Mouse (Mus musculus) left cerebral cortex, postnatal 36 days (tissue): ENCODE measurements around the gene Hdac4. TPM values are rescaled to one million over a fixed set of nuclear protein-coding genes. Genes with fewer than 3 reads are reported as not detected.

Experiments
- DNase-seq, 2 experiments: peaks; one replicate each; pipeline ENCODE4 v3.0.0; 2021 to 2022; ENCODE audit warnings: low spot score in 2 of 2, mixed read lengths in 1 of 2
- intact Hi-C: fragments of 180-260 bp; cut with DNase I; formaldehyde crosslinking; loops from one replicate; pipeline ENCODE4 v1.15.1; 2025
- total RNA-seq, 2 experiments: library from RNA; stranded (reverse); gene quantifications; 2 replicates each; pipeline ENCODE4 v1.2.3; 2021

The Hdac4 gene
- total RNA-seq, 2 experiments from 2014 or later, result 105 to 125 TPM

DNA sequence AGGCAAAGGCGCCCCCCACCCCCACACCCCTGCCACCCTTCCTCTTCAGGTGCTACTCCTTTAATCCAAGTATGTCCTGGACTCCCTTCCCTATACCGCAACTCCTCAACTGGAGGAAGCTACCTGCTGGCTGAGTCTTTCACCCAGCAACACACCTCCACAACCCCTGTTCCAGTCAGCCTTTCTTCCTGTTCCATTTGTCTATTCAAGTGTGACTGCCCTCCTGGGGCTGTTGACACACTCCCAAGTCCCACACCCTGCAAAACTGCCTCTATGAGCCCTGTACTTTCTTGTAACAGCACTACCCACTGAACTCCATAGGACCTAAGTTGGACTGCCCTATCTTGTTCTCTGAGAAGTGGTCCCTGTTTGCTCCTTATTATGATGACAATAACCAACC, 195.3 kb downstream of the Hdac4 start:
- intact Hi-C loops, result no loop called here
- no peak for DNase-seq

DNA sequence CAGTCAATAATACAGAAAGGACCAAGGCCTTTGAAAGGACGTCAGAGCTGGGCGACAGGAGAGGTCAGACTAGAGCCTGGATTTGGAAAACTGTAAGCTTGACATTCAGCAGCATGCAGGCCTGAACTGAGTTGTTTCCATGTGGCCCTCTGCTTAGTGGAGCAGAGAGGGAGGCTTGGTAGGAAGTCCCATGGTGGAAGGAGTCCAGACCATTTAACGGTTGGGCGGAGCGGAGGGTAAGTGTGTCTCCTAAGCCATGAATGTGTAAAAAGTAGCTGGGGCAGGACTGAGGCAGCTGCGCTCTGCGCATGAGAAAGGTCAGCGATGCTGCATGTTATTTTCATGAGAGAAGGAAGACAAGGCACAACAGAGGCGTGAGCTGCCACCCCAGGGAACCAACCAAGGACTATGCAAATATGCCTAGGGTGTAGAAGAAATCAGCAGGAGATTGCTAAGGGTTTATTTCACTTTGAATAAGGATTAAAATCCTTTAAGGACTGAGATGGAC, 201.8 kb downstream of the Hdac4 start:
- DNase-seq, result no peak
- intact Hi-C loops, result no loop called here

DNA sequence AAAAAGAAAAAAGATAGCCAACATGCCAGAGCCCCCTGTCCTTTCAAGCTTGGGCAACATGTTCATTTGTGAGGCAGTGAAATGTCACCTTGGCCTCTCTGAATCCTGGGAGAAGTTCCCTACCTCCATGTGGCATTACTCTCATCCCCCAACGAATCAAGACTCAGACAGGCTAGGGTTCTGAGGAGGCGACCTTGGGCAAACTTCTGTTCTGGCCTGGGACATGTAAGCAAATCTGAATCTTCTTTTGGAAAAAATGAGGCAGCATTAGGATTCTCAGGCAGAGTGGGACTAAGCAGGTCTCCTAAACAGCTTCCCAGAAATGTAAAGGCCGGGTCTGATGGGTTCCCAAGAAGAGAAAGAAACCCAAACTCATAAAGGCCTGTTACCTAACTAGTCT, 202.8 kb downstream of the Hdac4 start:
- DNase-seq, result no peak
- intact Hi-C loops, result no loop called here

- DNase-seq, result no peak
- intact Hi-C loops, result no loop called here
Measured at GRCm38 (mm10) chr1:91991597-91991996, 203.9 kb downstream of the Hdac4 start.

DNA sequence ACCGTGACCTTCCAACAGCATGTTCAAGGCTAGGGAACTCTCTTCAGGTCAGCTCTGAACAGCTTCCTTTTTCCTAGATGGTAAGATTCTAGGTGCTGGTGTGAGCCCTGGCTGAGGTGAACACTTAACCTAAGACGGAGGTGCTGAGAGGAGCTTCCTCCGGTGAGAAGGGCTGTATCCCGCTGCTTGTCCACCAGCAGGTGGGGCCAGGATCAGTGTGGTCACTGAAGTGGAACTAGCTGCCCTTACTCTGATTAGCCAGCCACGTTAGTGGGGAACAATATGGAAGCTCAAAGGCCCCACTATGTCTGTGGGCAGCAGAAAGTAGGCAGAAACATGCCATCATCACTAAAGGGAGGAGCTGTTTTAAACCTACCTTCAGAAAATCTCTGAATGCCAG, 204.6 kb downstream of the Hdac4 start:
- intact Hi-C loops, result no loop called here
- no peak for DNase-seq

DNA sequence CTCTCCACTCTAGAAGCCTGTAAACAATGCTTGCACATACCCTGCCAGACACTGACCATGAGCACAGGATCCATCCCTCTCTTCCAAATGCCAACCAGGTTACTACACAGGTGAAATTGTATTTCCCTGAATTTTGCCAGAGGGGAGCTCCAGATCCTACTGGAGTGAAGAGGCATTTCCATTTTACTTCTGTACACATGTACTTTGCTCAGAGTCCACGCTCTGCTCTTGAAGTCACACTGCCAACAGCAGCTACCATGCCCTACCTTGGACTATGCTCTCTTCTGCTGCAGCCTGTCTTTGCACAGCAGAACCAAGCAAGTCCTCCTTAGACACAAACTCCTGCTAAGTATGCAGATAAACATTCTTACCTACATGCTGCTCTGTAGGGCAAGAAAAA, 206.6 kb downstream of the Hdac4 start:
- intact Hi-C loops, result no loop called here

GRCm38 (mm10) chr1:91987431-91987830, 208.1 kb downstream of the Hdac4 start:
- DNase-seq, result peak; percentile 47
- intact Hi-C loops, result no loop called here

More for the DNA sequence above, 206.6 kb downstream of the Hdac4 start:
- no peak for DNase-seq

DNA sequence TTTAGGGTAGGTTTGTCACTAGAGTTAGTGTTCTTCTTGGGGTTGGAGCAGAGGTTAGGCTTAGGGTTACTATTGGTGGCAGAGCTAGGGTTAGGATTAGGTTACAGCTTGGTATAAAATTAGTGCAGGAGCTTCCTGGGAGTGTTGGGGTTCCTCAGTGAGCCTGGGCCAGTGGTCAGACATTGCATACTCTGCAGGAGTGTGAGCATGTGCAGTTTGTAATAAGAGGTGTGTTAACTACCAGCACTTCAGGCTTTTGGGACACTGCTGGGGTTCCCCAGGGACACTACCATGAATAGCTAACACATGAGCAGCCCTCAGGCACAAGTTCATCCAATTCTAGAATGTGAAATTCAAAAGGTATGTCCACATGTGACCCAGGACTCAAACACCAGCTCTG, 209.7 kb downstream of the Hdac4 start:
- intact Hi-C loops, result no loop called here
- no peak for DNase-seq

GRCm38 (mm10) chr1:91984507-91984906, 211.0 kb downstream of the Hdac4 start:
- intact Hi-C loops, result loop anchor here (5.0 kb wide), 1 partner anchor 468 kb away; no protein-coding TSS in a partner anchor
- DNase-seq, result no peak

GRCm38 (mm10) chr1:91981381-91981780, 214.1 kb downstream of the Hdac4 start:
- DNase-seq, result no peak
- intact Hi-C loops, result loop anchor here (5.0 kb wide), 1 partner anchor 471 kb away; no protein-coding TSS in a partner anchor

- intact Hi-C loops, result no loop called here
- DNase-seq, result no peak
Measured at GRCm38 (mm10) chr1:91978443-91978842, 217.1 kb downstream of the Hdac4 start.

DNA sequence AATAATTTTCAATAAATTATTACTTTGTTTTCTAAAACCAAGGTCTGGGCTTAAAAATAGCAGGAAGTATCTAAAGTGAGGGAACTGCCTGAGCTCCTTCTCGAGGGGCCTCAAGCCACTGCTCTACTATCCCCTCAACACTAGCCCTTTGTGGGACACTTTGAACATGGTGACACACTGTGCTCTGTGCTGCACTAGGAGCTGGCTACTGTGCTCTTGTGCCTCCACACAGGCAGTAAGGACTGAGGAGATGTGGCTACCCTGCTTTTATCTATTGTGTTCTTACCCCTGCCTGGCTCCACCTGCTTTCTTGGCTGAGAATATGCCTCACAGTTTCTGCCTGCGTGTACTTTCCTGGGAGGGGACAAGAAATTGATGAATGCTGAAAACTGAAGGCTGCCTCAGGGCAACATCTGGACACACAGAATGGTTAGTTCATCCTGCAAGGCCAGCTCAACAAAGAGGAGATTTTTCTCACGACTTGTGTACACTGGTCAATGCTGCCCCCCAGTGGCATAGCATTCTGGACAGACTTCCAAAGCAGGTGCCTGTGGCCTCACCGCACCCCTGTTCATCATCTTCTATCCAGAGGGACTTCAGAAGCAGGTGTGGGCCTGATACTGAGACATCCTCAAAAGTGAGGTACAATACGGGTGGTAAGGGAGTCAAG, 226.7 kb downstream of the Hdac4 start:
- intact Hi-C loops, result loop anchor here (5.0 kb wide), 2 partner anchors 397 to 447 kb away; no protein-coding TSS in a partner anchor
- DNase-seq, result peak; percentile 36 to 43

DNA sequence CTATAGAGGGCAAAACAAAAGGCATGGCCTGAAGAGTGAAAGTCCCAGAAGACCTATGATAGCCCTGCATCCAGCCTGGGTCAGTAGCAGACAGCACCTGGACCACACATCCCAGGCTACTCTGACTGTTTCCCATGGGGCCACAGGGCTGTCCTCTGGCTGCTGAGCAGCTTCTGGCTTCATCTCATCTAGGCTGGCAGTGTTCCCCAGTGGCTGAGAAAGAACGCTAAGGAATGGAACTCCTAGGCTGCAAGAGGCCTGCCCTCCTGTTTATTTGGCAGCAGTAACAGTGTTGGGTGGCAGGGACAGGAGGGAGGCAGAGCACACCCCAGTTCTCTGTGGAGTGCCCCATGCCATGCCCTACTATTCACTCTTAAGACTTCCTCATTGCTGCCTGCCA, 228.5 kb downstream of the Hdac4 start:
- intact Hi-C loops, result loop anchor here (5.0 kb wide), 2 partner anchors 395 to 445 kb away; no protein-coding TSS in a partner anchor
- no peak for DNase-seq

GRCm38 (mm10) chr1:91964486-91965335, 230.8 kb downstream of the Hdac4 start:
- intact Hi-C loops, result loop anchor here (5.0 kb wide), 2 partner anchors 392 to 442 kb away; no protein-coding TSS in a partner anchor
- no peak for DNase-seq

DNA sequence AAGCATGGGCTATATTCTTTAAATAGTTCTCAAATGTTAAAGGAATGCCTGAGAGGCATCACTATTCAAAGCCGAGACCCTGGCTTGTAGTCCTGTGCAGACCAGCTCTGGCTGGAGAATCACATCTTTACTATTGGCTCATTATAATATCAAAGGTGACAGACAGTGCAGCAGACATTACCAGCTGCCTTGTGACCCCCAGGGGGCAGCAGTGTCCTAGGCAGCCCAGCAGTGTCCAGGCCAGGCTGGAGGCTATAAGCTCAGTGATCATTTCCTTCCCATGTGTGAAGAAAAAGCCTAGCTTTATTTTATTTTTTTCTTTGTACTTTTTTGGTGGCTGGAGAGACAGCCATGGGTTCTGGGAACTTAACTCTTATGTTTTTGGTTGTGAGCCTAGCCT, 233.2 kb downstream of the Hdac4 start:
- intact Hi-C loops, result no loop called here
- no peak for DNase-seq

DNA sequence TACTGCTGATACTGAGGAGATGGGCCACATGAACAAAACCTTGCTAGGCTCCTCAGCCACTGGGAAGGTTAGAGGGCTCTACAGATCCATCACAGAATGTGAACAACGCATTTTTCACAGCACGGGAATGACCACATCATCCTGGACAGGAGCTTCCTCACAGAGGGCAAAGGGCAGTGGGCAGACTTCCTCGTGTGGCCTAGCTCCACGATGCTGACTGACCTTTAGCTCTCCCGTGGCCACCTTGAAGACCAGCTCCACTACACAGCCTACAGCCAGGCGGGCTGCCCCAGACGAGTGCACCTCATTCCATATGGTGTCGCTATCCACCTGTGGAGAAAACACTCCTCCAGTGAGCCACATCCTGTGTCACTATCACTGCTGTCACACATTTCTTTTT, 234.3 kb downstream of the Hdac4 start:
- no peak for DNase-seq
- intact Hi-C loops, result no loop called here

- peak in 1 of 2 experiments; percentile 27 for DNase-seq
- intact Hi-C loops, result no loop called here
Measured at GRCm38 (mm10) chr1:91959891-91960290, 235.6 kb downstream of the Hdac4 start.

DNA sequence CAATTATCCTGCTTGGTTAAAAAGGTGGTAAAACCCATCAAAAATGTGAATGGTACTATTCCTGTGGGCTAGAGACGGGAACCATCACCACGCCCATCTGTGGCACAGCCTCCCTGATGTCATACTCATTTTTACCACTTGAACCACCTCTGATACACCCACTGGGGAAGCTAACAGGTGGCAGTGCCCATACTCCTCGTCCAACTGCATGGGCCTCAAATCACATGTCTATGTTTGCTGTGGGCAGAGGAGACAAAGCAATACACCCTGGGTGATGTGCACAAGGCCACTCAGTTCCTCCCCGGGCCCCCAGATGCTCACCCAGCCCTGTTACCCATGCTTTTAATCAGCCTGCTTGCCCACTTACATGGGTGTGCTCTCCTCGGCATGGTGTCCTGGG, 236.5 kb downstream of the Hdac4 start:
- intact Hi-C loops, result no loop called here
- DNase-seq, result no peak

- no peak for DNase-seq
- intact Hi-C loops, result no loop called here
Measured at GRCm38 (mm10) chr1:91956229-91956628, 239.3 kb downstream of the Hdac4 start.

DNA sequence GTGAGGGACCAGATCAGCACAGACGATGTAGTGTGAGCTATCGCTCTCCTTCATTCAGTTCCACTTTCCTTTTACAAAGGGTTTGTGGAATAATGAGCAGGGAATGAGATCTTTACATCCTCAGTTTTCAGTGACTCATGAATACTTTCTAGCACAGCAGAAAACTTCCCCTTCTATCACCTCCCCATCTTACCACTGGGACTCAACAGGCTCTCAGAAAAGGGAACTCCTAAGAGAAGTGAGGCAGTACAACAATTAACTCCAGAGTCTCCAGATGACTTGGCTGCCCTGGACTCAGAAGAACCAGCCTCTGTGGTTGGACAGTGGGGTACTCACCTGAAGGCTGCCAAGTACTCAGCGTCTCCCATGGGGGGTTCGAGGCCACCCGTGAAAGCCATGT, 240.5 kb downstream of the Hdac4 start:
- intact Hi-C loops, result no loop called here

GRCm38 (mm10) chr1:91952912-91953311, 242.6 kb downstream of the Hdac4 start:
- intact Hi-C loops, result no loop called here
- no peak for DNase-seq

More for the DNA sequence above, 240.5 kb downstream of the Hdac4 start:
- no peak for DNase-seq
